Mouse (Mus musculus) right cerebral cortex, adult 18-20 months (tissue): ENCODE results near the gene Nop53.
"Not testable (repeated sequence)": the region's sequence is repeated elsewhere in the genome, so short reads cannot be mapped to it uniquely, and the experiment has no call there.

Source experiments
- DNase-seq: peaks from one replicate; pipeline ENCODE4 v3.0.0; 2022; ENCODE audit warnings: mixed read lengths

Nop53 gene

DNA sequence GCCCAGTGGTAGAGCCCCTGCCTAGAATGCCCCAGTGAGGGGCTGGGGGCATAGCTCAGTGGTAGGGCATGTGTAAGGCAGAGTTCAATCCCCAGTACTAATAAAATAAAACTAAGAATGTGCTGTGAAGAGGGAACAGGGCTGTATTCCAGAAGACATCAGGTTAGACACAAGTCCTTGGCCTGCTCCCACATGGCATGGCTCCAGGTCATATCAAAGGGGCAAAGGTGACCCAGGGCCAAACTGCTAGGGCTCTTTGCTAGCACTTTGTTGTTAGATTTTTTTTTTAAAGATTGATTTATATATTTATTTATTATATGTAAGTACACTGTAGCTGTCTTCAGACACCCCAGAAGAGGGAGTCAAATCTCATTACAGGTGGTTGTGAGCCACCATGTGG is 27.5 kb downstream of the Nop53 start:
- no peak for DNase-seq

DNA sequence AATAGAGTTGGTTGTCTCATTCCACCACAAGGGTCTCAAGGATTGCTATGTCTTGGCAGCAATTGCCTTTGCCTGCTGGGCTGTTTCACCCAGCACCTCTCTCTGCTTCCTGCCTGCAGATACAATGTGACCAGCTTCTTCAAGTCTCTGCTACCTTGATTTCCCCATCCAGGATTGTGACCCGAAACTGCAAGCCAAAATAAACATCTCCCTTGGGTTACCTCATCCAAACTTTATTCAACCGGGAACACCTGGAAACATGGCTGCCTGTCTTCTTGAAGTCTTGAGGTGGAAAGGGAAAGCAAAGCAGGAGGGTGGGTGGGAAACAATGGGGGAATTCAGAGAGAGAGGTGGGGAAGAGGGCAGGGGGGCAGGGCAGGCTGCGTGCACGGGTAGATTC is 28.9 kb downstream of the Nop53 start:
- DNase-seq: no peak

DNA sequence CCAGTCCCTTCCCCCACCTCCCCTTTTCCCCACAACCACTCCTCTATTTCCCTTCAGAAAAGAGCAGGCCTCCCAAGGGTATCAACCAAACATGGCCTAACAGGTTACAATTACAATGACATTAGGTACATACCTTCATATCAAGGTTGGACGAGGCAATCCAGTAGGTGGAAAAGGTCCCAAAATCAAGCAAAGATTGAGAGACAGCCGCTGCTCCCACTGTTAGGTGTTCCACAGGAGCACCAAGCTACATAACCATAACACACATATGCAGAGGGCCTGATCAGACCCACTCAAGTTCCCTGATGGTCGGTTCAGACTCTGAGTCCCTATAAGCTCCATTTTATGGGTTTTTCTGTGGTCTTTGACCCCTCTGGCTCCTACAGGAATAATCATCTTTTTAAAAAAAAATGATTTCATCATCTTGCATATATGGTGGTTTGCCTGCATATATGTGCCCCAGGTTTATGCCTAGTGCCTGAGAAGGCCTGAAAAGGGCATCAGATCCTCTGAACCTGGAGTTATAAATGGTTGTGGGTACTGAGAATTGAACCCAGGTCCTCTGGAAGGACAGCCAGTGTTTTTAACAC is 29.6 kb downstream of the Nop53 start:
- no peak for DNase-seq

DNA sequence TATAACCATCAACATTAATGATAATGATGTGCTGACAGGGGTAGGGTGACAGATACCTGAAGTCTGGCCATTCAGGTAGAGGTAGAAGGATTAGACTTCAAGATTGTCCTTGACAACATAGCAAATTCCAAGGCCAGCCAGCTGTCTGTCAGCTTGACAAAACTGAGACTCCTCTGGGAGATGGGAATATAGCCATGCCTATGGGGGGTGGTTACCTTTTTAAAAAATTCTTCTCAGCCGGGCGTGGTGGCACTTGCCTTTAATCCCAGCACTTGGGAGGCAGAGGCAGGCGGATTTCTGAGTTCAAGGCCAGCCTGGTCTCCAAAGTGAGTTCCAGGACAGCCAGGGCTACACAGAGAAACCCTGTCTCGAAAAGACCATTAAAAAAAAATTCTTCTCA is 30.2 kb downstream of the Nop53 start:
- DNase-seq: not testable (repeated sequence)

DNA sequence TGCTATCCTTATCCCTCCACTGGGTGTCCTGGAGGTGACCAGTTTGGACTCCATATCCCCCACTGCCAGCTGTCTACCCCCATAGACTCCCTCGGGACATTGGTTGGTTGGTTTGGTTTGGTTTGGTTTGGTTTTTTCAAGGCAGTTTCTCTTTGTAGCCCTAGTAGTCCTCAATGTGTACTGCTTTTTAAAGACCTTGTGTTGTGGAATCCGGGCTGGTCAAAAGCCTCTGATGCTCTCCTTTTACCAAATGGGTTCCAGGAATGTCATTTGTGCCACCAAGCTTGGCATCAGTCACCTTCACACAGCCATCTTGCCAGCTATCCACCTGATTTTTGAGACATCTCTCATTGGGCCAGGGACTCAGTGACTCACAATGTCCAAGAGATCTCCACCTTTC is 31.1 kb downstream of the Nop53 start:
- no peak for DNase-seq

DNA sequence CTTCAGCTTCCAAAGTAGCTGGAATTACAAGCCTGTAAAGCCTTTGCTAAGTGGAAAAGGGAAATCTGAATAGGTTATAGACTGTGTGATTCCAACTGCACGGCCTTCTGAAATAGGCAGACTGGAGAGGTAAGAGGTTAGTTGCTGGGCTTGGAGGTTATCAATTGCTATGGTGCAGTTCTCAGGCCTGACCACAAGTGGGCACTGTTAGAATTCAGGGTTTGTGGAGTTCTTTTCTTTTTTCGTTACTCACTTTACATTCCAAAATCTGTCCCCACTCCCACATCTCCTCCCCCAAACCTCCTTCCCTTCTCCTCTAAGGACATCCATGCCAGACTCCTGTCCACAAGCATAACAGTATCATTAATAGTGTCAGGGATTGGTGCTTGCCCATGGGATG is 31.6 kb downstream of the Nop53 start:
- no peak for DNase-seq

DNA sequence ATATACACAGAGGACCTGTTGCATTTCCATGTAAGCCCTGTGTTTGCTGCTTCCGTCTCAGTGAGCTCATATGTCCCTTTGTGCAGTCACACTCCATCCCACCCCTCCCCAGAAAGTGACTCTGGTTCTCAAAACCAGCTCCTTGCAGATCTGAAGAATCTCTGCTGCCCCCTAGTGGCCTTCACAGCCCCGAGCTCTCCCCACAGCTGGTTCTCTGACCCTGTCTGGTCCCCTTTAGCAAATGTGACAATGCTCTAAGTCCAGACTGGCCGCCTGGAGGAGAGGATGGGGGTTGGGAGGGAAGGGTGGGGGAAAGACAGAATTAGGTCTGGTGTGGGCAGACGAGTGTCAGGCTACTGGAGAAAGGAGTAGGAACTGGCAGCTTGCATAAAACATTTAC is 33.7 kb downstream of the Nop53 start:
- peak; percentile 69 for DNase-seq

DNA sequence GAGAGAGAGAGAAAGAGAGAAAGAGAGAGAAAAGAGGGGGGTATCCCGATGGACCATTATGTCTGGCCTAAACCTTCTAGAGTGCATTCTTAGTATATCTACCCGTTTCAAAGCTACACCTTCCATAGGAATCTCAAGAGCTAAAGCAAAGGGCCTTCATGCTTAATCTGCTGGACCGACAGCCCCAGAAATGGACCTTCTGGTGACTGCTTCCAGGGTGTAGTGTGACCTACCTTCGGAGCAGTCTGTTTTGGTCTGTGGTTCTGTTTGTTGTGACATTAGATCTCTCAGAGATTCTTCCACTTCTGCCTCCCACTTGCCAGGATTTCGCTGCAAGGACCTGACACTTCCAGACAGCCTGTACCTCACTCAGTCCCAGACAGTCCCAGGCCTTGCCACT is 35.4 kb downstream of the Nop53 start:
- DNase-seq: no peak

DNA sequence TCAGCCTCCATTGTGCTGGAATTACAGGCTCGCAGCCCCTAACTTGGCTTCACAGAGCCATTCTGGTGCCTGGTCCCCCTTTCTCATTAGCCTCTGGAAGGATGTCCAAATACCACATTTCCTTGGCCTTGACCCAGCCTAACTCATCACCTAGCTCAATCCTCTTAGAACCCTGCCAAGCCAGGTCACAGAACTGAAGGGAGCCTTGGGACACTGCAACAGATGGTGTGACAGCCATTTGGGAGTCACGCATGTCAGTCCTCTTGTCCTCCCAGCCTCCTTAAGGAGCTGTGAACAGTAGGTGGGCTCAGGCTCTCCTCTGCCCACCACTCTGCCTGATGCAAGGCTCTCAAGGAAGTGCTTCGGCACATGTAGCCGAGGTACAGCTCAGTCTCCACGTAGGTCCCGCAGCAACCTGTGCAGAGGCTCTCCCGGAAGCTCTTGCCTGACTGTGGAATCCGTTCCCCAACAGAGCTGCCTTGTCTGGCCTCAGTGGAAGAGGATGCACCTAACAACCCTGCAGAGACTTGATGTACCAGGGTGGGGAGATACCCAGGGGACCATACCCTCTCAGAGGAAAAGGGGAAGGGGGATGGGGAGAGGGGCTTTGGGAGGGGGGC is 37.8 kb downstream of the Nop53 start:
- DNase-seq: no peak

DNA sequence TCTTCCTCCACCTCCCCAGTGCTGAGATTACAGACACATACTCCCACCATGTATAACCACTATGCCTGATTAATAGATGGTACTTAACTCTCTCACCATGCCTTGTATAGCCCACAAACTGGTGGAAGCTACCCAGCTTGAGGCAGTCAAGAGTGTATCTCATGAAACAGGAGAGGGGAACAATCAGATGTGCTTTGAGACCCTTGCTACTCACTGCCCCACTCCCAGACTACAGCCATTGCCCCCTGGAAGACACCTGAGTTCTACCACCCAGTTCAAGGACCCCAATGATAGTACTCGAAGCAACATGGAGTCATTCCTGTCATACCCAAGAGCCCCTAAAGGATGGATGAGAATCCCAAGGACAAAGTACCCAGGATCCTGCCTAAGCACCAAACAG is 39.3 kb downstream of the Nop53 start:
- DNase-seq: no peak

DNA sequence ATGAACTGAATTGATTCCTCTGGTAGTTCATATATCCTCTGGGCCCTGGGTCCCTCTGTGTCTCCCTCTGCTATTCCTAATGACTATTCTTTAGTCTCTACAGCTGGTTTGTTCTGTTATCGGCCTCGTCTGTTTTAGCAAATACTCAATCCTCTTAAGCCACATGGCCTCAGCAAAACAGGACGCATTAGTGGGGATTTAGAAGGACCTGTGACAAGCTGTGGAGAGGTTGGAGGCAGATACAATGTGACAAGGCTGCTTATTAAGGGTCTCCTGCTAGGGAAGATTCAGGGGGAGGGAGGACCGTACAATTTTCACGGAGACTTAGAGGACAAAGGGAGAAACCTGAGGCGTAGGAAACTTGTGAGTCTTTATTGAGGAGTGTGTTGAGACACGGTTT is 40.0 kb downstream of the Nop53 start:
- no peak for DNase-seq

DNA sequence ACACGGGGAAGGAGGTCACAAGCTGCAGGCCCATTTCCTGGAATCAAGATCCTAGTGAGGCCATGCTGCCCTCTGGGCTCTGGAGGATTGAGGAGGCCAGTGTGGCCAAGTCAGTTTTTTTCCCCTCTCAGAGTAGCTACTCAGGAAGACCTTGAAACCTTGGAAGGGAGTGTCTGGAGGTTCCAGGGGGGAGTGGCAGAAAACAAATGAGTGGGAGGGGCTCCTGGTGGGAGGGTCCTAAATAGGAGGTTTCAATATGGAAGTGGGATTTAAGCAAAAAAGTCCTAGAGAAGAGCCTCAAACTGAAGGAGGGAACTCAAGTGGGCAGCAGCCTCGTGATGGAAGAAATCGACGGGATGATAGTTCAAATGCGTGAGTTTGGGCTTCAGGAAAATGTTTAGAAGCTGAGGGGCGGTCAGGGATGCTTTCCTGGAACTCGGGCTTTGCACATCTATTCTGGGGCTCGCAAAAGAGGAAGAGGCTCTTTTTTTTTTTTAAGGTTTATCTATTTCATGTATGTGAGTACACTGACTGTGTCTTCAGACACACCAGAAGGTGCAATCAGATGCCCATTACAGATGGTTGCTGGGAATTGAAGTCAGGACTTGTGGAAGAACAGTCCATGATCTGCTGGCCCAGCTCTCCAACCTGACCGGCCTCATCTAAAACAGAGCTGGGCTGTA is 44.4 kb downstream of the Nop53 start:
- DNase-seq: no peak

DNA sequence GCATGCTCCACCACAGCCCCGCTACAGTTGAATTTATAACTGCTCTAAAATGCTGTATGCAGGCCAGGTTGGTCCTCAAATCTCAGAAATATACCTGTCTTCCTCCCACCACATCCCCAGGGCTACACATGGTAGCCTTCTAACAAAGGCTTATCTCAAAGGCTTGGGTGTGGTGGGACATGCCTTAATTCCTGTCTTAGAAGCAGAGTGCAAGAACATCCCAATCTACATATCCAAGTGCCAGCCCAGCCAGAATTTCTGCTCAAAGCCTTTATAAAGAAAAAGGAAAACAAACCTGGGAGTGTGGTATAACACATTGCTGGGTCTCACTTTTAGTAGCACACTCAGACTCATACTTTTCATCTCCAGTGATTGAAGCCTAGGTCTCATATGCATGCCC is 51.6 kb downstream of the Nop53 start:
- DNase-seq: no peak
